Mouse (Mus musculus): ENCODE data around the gene Togaram2. TPM values are rescaled to one million over a fixed set of nuclear protein-coding genes. Genes with fewer than 3 reads are reported as not detected.

The Togaram2 gene
- polyA plus RNA-seq, 1 experiment from 2014 or later: 2.3 TPM

DNA sequence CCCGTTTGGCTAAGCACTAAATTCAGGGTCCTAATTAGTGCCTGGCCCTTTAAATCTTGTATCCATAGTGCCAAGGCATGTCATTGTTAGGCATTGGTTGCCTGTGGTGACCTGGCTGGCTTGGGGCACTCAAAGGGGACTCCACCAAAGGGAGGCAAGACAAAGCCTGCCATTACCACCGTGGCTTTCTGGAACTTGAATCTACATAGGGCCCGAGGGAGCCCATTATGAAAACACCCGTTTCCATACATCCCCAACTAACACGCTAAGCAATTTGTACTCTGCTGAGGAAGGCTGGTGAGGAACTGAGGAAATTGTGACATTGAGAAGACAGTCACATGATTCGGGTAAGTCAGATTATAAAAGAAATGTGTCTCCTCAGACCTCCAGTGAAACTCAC lies 96.5 kb downstream of the Togaram2 start:
- no peak overlapping the region for H3K4me2 ChIP-seq (ENCODE audit: low read depth, low read length)
- no peak overlapping the region for H3K9ac ChIP-seq (ENCODE audit: low read length)
- no peak for ATAC-seq (replicated peaks; ENCODE audit: extremely low read depth, insufficient read depth, low FRiP score)
- no peaks in the 10 kb centered on the region for H3K4me1 ChIP-seq (ENCODE audit: control insufficient read depth, insufficient read depth, low read length)
- 59% methylated on average over 6 of the region's 6 CpGs for WGBS
- no peak overlapping the region for H3K4me3 ChIP-seq (ENCODE audit: low read length)
- no peaks in the 10 kb centered on the region for H3K27me3 ChIP-seq (ENCODE audit: control insufficient read depth, insufficient read depth, low read length)
- H3K36me3 ChIP-seq (ENCODE audit: control insufficient read depth, insufficient read depth): no peaks in the 10 kb centered on the region
- no peak overlapping the region for H3K27ac ChIP-seq (ENCODE audit: low read length)
- H3K9me3 ChIP-seq (replicated peaks; ENCODE audit: control insufficient read depth, low read length): no peaks in the 10 kb centered on the region

DNA sequence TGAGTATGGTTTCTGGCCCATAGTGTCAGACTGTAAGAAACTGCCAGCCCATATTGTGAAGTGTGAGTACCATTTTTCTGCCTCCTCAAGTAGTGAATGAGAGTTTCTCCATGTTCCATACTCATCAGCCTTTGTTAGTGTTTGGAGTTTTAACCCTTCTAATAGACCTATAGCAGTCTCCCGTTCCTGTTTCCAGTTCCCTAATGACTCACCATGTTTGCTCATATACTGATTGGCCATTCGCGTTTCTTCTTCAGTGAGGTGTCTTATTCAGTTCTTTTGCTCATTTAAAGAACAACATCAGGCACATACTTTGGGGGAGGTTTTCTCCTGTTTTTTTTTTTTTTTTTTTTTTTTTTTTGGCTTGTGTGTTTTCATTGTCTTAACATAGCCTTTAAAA lies 97.6 kb downstream of the Togaram2 start:
- no peaks in the 10 kb centered on the region for H3K36me3 ChIP-seq (ENCODE audit: control insufficient read depth, insufficient read depth)
- no peak for ATAC-seq (replicated peaks; ENCODE audit: extremely low read depth, insufficient read depth, low FRiP score)
- no peaks in the 10 kb centered on the region for H3K4me1 ChIP-seq (ENCODE audit: control insufficient read depth, insufficient read depth, low read length)
- no peak overlapping the region for H3K27ac ChIP-seq (ENCODE audit: low read length)
- WGBS: 87% methylated on average over 3 of the region's 3 CpGs
- no peak overlapping the region for H3K4me2 ChIP-seq (ENCODE audit: low read depth, low read length)
- H3K9me3 ChIP-seq (replicated peaks; ENCODE audit: control insufficient read depth, low read length): no peaks in the 10 kb centered on the region
- H3K9ac ChIP-seq (ENCODE audit: low read length): no peak overlapping the region
- no peaks in the 10 kb centered on the region for H3K27me3 ChIP-seq (ENCODE audit: control insufficient read depth, insufficient read depth, low read length)
- no peak overlapping the region for H3K4me3 ChIP-seq (ENCODE audit: low read length)

GRCm38 (mm10) chr17:71774173-71774572 lies 101.1 kb downstream of the Togaram2 start:
- peaks cover 10% of the 10 kb centered on the region for H3K9me3 ChIP-seq (replicated peaks; ENCODE audit: control insufficient read depth, low read length)
- ATAC-seq (replicated peaks; ENCODE audit: extremely low read depth, insufficient read depth, low FRiP score): no peak
- H3K9ac ChIP-seq (ENCODE audit: low read length): no peak overlapping the region
- H3K36me3 ChIP-seq (ENCODE audit: control insufficient read depth, insufficient read depth): 0 out of 2 replicates have a peak, but pooled peaks cover 2% of the 10 kb centered on the region
- no peak overlapping the region for H3K4me3 ChIP-seq (ENCODE audit: low read length)
- no peaks in the 10 kb centered on the region for H3K4me1 ChIP-seq (ENCODE audit: control insufficient read depth, insufficient read depth, low read length)
- no peak overlapping the region for H3K27ac ChIP-seq (ENCODE audit: low read length)
- H3K27me3 ChIP-seq (ENCODE audit: control insufficient read depth, insufficient read depth, low read length): no peaks in the 10 kb centered on the region
- H3K4me2 ChIP-seq (ENCODE audit: low read depth, low read length): no peak overlapping the region
- 63% methylated on average over 4 of the region's 4 CpGs for WGBS

DNA sequence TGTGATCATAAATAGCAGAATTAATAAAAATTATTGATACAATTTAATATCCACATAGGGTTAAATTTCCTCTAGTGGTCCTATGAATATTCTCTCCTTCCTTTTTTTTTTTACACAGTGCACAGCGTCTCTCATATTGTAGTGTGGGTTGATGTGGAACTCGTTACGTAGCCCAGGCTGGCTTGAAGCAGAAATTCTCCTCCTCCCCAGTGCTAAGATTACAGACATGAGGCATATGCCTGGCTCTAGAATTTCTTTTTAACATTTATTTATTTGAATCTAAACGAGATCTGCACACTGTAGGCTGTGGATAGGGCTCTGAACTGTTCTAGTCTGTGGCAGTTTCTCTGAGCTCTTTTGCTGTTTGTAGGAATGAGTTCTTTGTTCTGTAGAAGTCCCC lies 102.2 kb downstream of the Togaram2 start:
- no peak for ATAC-seq (replicated peaks; ENCODE audit: extremely low read depth, insufficient read depth, low FRiP score)
- Histone ChIP-seq H3K4me1 (ENCODE audit: control insufficient read depth, insufficient read depth, low read length) (no peaks in the 10 kb centered on the region), H3K27me3 (ENCODE audit: control insufficient read depth, insufficient read depth, low read length) (no peaks in the 10 kb centered on the region), H3K36me3 (ENCODE audit: control insufficient read depth, insufficient read depth) (0 out of 2 replicates have a peak, but pooled peaks cover 2% of the 10 kb centered on the region), H3K4me2 (ENCODE audit: low read depth, low read length) (no peak overlapping the region), H3K4me3 (ENCODE audit: low read length) (no peak overlapping the region), H3K9me3 (replicated peaks; ENCODE audit: control insufficient read depth, low read length) (peaks cover 10% of the 10 kb centered on the region), H3K9ac (ENCODE audit: low read length) (no peak overlapping the region), H3K27ac (ENCODE audit: low read length) (no peak overlapping the region)
- WGBS: 77% methylated on average over 4 of the region's 4 CpGs

DNA sequence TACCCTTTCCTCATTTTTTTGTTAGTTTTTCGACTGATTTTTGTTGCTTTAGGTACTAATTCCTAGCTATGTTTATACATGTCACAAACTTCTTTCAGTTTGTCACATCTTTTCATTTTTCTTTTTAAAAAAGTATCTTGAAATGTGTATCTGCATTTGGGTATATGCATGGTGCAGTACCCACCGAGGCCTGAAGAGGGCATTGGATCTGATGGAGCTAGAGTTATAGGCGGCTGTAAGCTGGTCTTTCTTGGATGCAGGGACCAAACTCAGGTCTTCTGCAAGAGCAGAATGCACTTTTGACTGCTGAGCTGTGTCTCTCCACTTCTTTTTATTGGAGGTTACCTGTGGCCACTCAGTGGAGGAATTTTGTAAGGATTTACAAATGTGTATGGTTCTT lies 105.6 kb downstream of the Togaram2 start:
- no peak overlapping the region for H3K4me3 ChIP-seq (ENCODE audit: low read length)
- H3K36me3 ChIP-seq (ENCODE audit: control insufficient read depth, insufficient read depth): 0 out of 2 replicates have a peak, but pooled peaks cover 2% of the 10 kb centered on the region
- WGBS: 73% methylated on average over 3 of the region's 3 CpGs
- peaks cover 4% of the 10 kb centered on the region for H3K27me3 ChIP-seq (ENCODE audit: control insufficient read depth, insufficient read depth, low read length)
- H3K4me2 ChIP-seq (ENCODE audit: low read depth, low read length): no peak overlapping the region
- no peak for ATAC-seq (replicated peaks; ENCODE audit: extremely low read depth, insufficient read depth, low FRiP score)
- H3K9me3 ChIP-seq (replicated peaks; ENCODE audit: control insufficient read depth, low read length): peaks cover 10% of the 10 kb centered on the region
- no peak overlapping the region for H3K9ac ChIP-seq (ENCODE audit: low read length)
- peaks cover 9% of the 10 kb centered on the region; the same call in 1 of the 2 replicates for H3K4me1 ChIP-seq (ENCODE audit: control insufficient read depth, insufficient read depth, low read length)
- H3K27ac ChIP-seq (ENCODE audit: low read length): no peak overlapping the region

Other genes with a start within 250 kb of the Togaram2 start
- gene Gm4707, start 213.3 kb upstream of the Togaram2 start, polyA plus RNA-seq (2015; fragmentation: Nextera tagmentation; extraction: Ambion mirVana): 2.6 and 4.9 TPM in 2 replicates
- 34.4 and 35.4 TPM in 2 replicates for gene Smchd1, start 197.9 kb upstream of the Togaram2 start, polyA plus RNA-seq (2015; fragmentation: Nextera tagmentation; extraction: Ambion mirVana)
- gene Ndc80, start 146.4 kb upstream of the Togaram2 start, polyA plus RNA-seq (2015; fragmentation: Nextera tagmentation; extraction: Ambion mirVana): 35.2 and 41.0 TPM in 2 replicates
- gene Spdya, start 121.2 kb upstream of the Togaram2 start, polyA plus RNA-seq (2015; fragmentation: Nextera tagmentation; extraction: Ambion mirVana): 0.24 and 0.42 TPM in 2 replicates
- gene Wdr43, start 57.4 kb upstream of the Togaram2 start, polyA plus RNA-seq (2015; fragmentation: Nextera tagmentation; extraction: Ambion mirVana): 44.1 and 49.7 TPM in 2 replicates
- gene Pcare, start 79.6 kb downstream of the Togaram2 start, polyA plus RNA-seq (2015; fragmentation: Nextera tagmentation; extraction: Ambion mirVana): 0.03 TPM in 1 of 2 replicates, not detected in the other
- 35.8 and 37.2 TPM in 2 replicates for gene Clip4, start 95.2 kb downstream of the Togaram2 start, polyA plus RNA-seq (2015; fragmentation: Nextera tagmentation; extraction: Ambion mirVana)

Measured in heart, embryonic 16.5 days (tissue).